Mouse (Mus musculus) thymus, adult 2 months (tissue): ENCODE measurements around the gene Nt5c2. TPM values are rescaled to one million over a fixed set of nuclear protein-coding genes. Genes with fewer than 3 reads are reported as not detected.
A peak's percentile ranks its signal among the peaks of the same experiment; 100 is the strongest.
"Not testable (repeated sequence)": the region's sequence is repeated elsewhere in the genome, so short reads cannot be mapped to it uniquely, and the experiment has no call there.

Source experiments
- DNase-seq: peaks from one replicate; pipeline ENCODE4 v3.0.0; 2021
- H3K27ac ChIP-seq: fragments of 200-500 bp; 2 replicates; pipeline ENCODE4 v1.5.1; 2012; ENCODE audit warnings: low read length, control low read depth; ENCODE audit not compliant: control insufficient read depth, insufficient read depth
- H3K27me3 ChIP-seq: fragments of 200-500 bp; 2 replicates; pipeline ENCODE4 v1.6.1; 2012; ENCODE audit warnings: mild to moderate bottlenecking, low read length, moderate library complexity, mixed read lengths; ENCODE audit not compliant: control insufficient read depth, insufficient read depth
- H3K36me3 ChIP-seq: fragments of 200-500 bp; 2 replicates; pipeline ENCODE4 v1.6.1; 2012; ENCODE audit warnings: mild to moderate bottlenecking, low read length, moderate library complexity; ENCODE audit not compliant: control insufficient read depth, insufficient read depth
- H3K4me1 ChIP-seq: fragments of 200-500 bp; replicated peaks from 2 replicates; pipeline ENCODE4 v1.6.1; 2012; ENCODE audit warnings: low read length; ENCODE audit not compliant: control insufficient read depth, insufficient read depth
- H3K4me3 ChIP-seq: fragments of 200-500 bp; 2 replicates; pipeline ENCODE4 v1.5.1; 2012; ENCODE audit warnings: mild to moderate bottlenecking, low read length, control low read depth, moderate library complexity; ENCODE audit not compliant: control insufficient read depth, insufficient read depth
- CTCF ChIP-seq: fragments of 200-500 bp; IDR thresholded peaks from 2 replicates; pipeline ENCODE4 v1.5.1; 2012; ENCODE audit warnings: mild to moderate bottlenecking, control low read depth, low read length, moderate library complexity, borderline replicate concordance; ENCODE audit not compliant: control insufficient read depth, poor library complexity, insufficient read depth; ENCODE audit errors: extremely low read depth
- POLR2A ChIP-seq: fragments of 200-500 bp; IDR thresholded peaks from 2 replicates; pipeline ENCODE4 v1.6.1; 2012; ENCODE audit warnings: mild to moderate bottlenecking, low read length, control low read depth, moderate library complexity; ENCODE audit not compliant: control insufficient read depth, poor library complexity, insufficient read depth; ENCODE audit errors: extremely low read depth
- WGBS: fragments of 180-500 bp; shearing (Covaris S2); methylation state at CpG from one replicate; pipeline ENCODE4 v1.1.7; 2018; 5-methylcytosine and 5-hydroxymethylcytosine counted together
- polyA plus RNA-seq: library from polyadenylated mRNA; depleted of rRNA; stranded (reverse); fragments of >200 nt; gene quantifications from 2 replicates; pipeline ENCODE4 v1.2.3, GENCODE M21; 2012

Nt5c2 gene
- polyA plus RNA-seq, 1 experiment = 32.8 TPM

- H3K4me1 ChIP-seq = peaks cover 27% of the 10 kb centered on the region
- TF ChIP-seq CTCF (no peak; the same call in 1 of the 2 replicates), POLR2A (no peak)
- no peak overlapping the region for H3K4me3 ChIP-seq
- 7% methylated on average over 5 of the region's 5 CpGs for WGBS
- no peak overlapping the region for H3K27ac ChIP-seq
- H3K36me3 ChIP-seq = no peaks in the 10 kb centered on the region
- H3K27me3 ChIP-seq = no peaks in the 10 kb centered on the region
- DNase-seq = peak; percentile 86
These were observed 23.8 kb downstream of the Nt5c2 start for GRCm38 (mm10) chr19:46991145-46991544.

GRCm38 (mm10) chr19:46990625-46991024, 24.3 kb downstream of the Nt5c2 start:
- H3K4me3 ChIP-seq, H3K27ac ChIP-seq, H3K36me3 ChIP-seq, DNase-seq, H3K27me3 ChIP-seq: not testable (repeated sequence)
- peaks cover 27% of the 10 kb centered on the region for H3K4me1 ChIP-seq
- WGBS = 76% methylated on average over 8 of the region's 8 CpGs

GRCm38 (mm10) chr19:46990153-46990518, 24.8 kb downstream of the Nt5c2 start:
- Histone ChIP-seq H3K4me3 (no peak overlapping the region), H3K4me1 (peaks cover 28% of the 10 kb centered on the region), H3K36me3 (no peaks in the 10 kb centered on the region), H3K27ac (no peak overlapping the region), H3K27me3 (no peaks in the 10 kb centered on the region)
- no peak for DNase-seq
- no peak for TF ChIP-seq CTCF
- TF ChIP-seq POLR2A = no peak
- 83% methylated on average over 3 of the region's 3 CpGs for WGBS

DNA sequence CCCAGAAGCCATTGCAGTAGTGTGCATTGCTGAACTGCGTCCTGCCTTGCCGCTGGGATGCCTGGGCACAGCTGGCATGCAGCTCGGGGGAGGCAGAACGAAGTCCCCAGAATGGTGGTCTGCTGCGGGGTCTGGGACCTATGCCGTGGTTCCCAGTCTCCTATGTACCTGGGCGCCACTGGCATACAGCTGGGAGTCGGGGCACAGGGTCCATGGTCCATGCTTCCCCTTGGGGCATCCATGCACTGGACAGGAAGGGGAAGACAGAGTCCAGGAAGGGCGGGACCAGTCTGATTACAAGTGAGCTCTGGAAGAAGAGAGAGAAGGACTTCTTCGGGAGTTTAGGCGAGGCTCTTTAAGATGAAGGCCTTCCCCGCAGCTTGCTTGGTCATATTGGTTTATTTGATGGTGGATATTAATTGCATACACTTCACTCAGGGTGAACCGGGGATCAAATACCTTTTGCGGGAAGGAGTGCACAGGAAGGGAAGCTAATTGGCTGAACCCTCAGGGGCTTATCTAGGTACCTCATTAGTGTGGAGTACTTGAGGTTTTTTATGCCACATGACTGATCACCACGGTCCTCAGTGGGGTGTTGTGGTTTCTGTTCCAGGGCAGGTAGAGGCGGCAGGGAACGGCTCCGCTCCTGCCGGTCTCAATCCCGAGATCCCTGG, 25.3 kb downstream of the Nt5c2 start:
- no peak for DNase-seq
- 58% methylated on average over 20 of the region's 20 CpGs for WGBS
- Histone ChIP-seq H3K4me3 (no peak overlapping the region), H3K4me1 (peaks cover 34% of the 10 kb centered on the region), H3K36me3 (no peaks in the 10 kb centered on the region), H3K27ac (no peak overlapping the region), H3K27me3 (no peaks in the 10 kb centered on the region)
- TF ChIP-seq POLR2A (no peak), CTCF (no peak)

- Histone ChIP-seq H3K27ac (peak overlapping the region; percentile 26; the same call in 1 of the 2 replicates), H3K36me3 (no peaks in the 10 kb centered on the region), H3K27me3 (no peaks in the 10 kb centered on the region), H3K4me3 (peak overlapping the region; percentile 29), H3K4me1 (peaks cover 43% of the 10 kb centered on the region)
- no peak for TF ChIP-seq CTCF
- TF ChIP-seq POLR2A = no peak
- peak; percentile 38 for DNase-seq
- WGBS = 16% methylated on average over 16 of the region's 16 CpGs
These were observed 26.5 kb downstream of the Nt5c2 start for GRCm38 (mm10) chr19:46988231-46989087.

DNA sequence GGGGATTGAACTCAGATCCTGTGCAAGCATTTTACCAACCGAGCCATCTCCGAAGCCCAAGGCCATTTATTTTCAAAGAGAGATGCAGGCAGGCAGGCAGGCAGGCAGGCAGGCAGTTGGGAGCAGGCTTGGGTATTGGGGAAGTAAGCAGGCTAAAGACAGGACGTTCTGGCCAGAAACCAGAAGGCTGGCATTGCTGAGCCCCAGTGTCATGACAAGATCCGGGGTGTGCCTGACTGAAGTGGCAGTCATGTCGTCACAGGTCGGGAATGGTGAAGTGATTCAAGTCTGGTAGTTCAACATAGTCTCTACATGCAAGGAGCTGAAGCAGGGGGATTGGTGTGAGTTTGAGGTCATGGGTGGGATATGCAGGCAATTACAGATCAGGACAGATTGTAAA, 27.3 kb downstream of the Nt5c2 start:
- Histone ChIP-seq H3K4me3 (no peak overlapping the region), H3K36me3 (no peaks in the 10 kb centered on the region), H3K4me1 (peaks cover 46% of the 10 kb centered on the region), H3K27ac (no peak overlapping the region), H3K27me3 (no peaks in the 10 kb centered on the region)
- TF ChIP-seq CTCF = no peak
- TF ChIP-seq POLR2A = no peak
- DNase-seq = no peak
- 37% methylated on average over 6 of the region's 6 CpGs for WGBS
